Mouse (Mus musculus): ENCODE measurements at regions not wholly inside any gene's neighbourhood (a gene's known extent, or its start where the extent isn't known, plus 50 kb on each side); places are given as distances from the start of the nearest gene placed in this dataset.

GRCm38 (mm10) chr8:87417466-87417865, 54.9 kb downstream of the Cbln1 start:
- in situ Hi-C loops (cut with MboI, MseI) = no loop called here

- in situ Hi-C loops (cut with MboI, MseI) = no loop called here
These were observed 57.3 kb downstream of the Cbln1 start for GRCm38 (mm10) chr8:87415051-87415630.

GRCm38 (mm10) chr8:87389016-87389415, 83.4 kb downstream of the Cbln1 start:
- in situ Hi-C loops (cut with MboI, MseI) = no loop called here

GRCm38 (mm10) chr8:87383527-87384206, 88.7 kb downstream of the Cbln1 start:
- in situ Hi-C loops (cut with MboI, MseI) = no loop called here

GRCm38 (mm10) chr8:87382311-87382710, 90.1 kb downstream of the Cbln1 start:
- in situ Hi-C loops (cut with MboI, MseI) = no loop called here

GRCm38 (mm10) chr8:87380791-87381190, 91.6 kb downstream of the Cbln1 start:
- in situ Hi-C loops (cut with MboI, MseI) = no loop called here

GRCm38 (mm10) chr8:87379296-87379695, 93.1 kb downstream of the Cbln1 start:
- in situ Hi-C loops (cut with MboI, MseI) = loop anchor here (10.0 kb wide), 1 partner anchor 1966 kb away; no protein-coding TSS in a partner anchor

- in situ Hi-C loops (cut with MboI, MseI) = loop anchor here (10.0 kb wide), 1 partner anchor 1971 kb away; no protein-coding TSS in a partner anchor
These were observed 98.4 kb downstream of the Cbln1 start for GRCm38 (mm10) chr8:87374044-87374443.

GRCm38 (mm10) chr8:87373535-87373934, 98.9 kb downstream of the Cbln1 start:
- in situ Hi-C loops (cut with MboI, MseI) = loop anchor here (10.0 kb wide), 1 partner anchor 1971 kb away; no protein-coding TSS in a partner anchor

GRCm38 (mm10) chr8:87372061-87372460, 100.3 kb downstream of the Cbln1 start:
- in situ Hi-C loops (cut with MboI, MseI) = loop anchor here (10.0 kb wide), 1 partner anchor 1973 kb away; no protein-coding TSS in a partner anchor

- in situ Hi-C loops (cut with MboI, MseI) = loop anchor here (10.0 kb wide), 1 partner anchor 1975 kb away; no protein-coding TSS in a partner anchor
These were observed 102.2 kb downstream of the Cbln1 start for GRCm38 (mm10) chr8:87370194-87370593.

- in situ Hi-C loops (cut with MboI, MseI) = no loop called here
These were observed 121.9 kb downstream of the Cbln1 start for GRCm38 (mm10) chr8:87350471-87350870.

GRCm38 (mm10) chr8:87349781-87350181, 122.6 kb downstream of the Cbln1 start:
- in situ Hi-C loops (cut with MboI, MseI) = no loop called here

- in situ Hi-C loops (cut with MboI, MseI) = no loop called here
These were observed 143.0 kb downstream of the Cbln1 start for GRCm38 (mm10) chr8:87329371-87329770.

GRCm38 (mm10) chr8:87314570-87314969, 157.8 kb downstream of the Cbln1 start:
- in situ Hi-C loops (cut with MboI, MseI) = no loop called here

GRCm38 (mm10) chr8:87311282-87311681, 161.1 kb downstream of the Cbln1 start:
- in situ Hi-C loops (cut with MboI, MseI) = no loop called here

GRCm38 (mm10) chr8:87308311-87308710, 164.1 kb downstream of the Cbln1 start:
- in situ Hi-C loops (cut with MboI, MseI) = no loop called here

- in situ Hi-C loops (cut with MboI, MseI) = no loop called here
These were observed 167.4 kb downstream of the Cbln1 start for GRCm38 (mm10) chr8:87305001-87305400.

- in situ Hi-C loops (cut with MboI, MseI) = no loop called here
These were observed 168.9 kb downstream of the Cbln1 start for GRCm38 (mm10) chr8:87303522-87303921.

GRCm38 (mm10) chr8:87297761-87298160, 174.6 kb downstream of the Cbln1 start:
- in situ Hi-C loops (cut with MboI, MseI) = no loop called here

- in situ Hi-C loops (cut with MboI, MseI) = no loop called here
These were observed 175.1 kb downstream of the Cbln1 start for GRCm38 (mm10) chr8:87297331-87297730.

GRCm38 (mm10) chr8:87286059-87286458, 186.3 kb downstream of the Cbln1 start:
- in situ Hi-C loops (cut with MboI, MseI) = no loop called here

- in situ Hi-C loops (cut with MboI, MseI) = no loop called here
These were observed 188.1 kb downstream of the Cbln1 start for GRCm38 (mm10) chr8:87284356-87284755.
